Mouse (Mus musculus) MEL (cell line): Measurements from ENCODE around the gene Nr2e3.

Source experiments
- BHLHE40 ChIP-seq: IDR thresholded peaks from 2 replicates; pipeline ENCODE4 v1.6.1; 2012; ENCODE audit warnings: low read depth, mild to moderate bottlenecking, inconsistent platforms, low read length, improper control_type of control experiment, borderline replicate concordance
- MAZ ChIP-seq: IDR thresholded peaks from 2 replicates; pipeline ENCODE4 v1.6.1; 2012; ENCODE audit warnings: low read depth, mild to moderate bottlenecking, inconsistent platforms, low read length, improper control_type of control experiment
- POLR2AphosphoS2 ChIP-seq: IDR thresholded peaks from 2 replicates; pipeline ENCODE4 v1.6.1; 2011; ENCODE audit warnings: low read length, improper control_type of control experiment
- USF1 ChIP-seq: IDR thresholded peaks from 2 replicates; pipeline ENCODE4 v1.6.1; 2014; ENCODE audit warnings: low read depth, mild to moderate bottlenecking, inconsistent platforms, low read length, improper control_type of control experiment, moderate library complexity
- USF2 ChIP-seq, 2 experiments: IDR thresholded peaks; 2 replicates each; pipeline ENCODE4 v1.6.1; 2011 to 2012; ENCODE audit warnings: improper control_type of control experiment in 2 of 2, low read length in 2 of 2, borderline replicate concordance in 1 of 2, inconsistent platforms in 1 of 2, low read depth in 1 of 2, mild to moderate bottlenecking in 1 of 2; ENCODE audit not compliant: insufficient read depth in 1 of 2

- no peak for TF ChIP-seq MAZ
- TF ChIP-seq POLR2AphosphoS2, result no peak
- no peak for TF ChIP-seq USF2 (IDR thresholded peaks at IDR 0.05; ENCODE audit: borderline replicate concordance in 1 of 2, insufficient read depth in 1 of 2, low read depth in 1 of 2, low read length in 2 of 2)
- TF ChIP-seq USF1, result no peak
- TF ChIP-seq BHLHE40, result no peak
Observed at GRCm38 (mm10) chr9:59943826-59944225, 16.6 kb downstream of the Nr2e3 start.
